Mouse (Mus musculus) G1E-ER4 (cell line): ENCODE results near the gene Erbb3. TPM values are rescaled to one million over a fixed set of nuclear protein-coding genes. Genes with fewer than 3 reads are reported as not detected.

Experiments
- GATA1 ChIP-seq: IDR thresholded peaks from one replicate; pipeline ENCODE4 v1.8.0; 2012; ENCODE audit warnings: low read length, inconsistent platforms
- polyA plus RNA-seq: library from polyadenylated mRNA; stranded (reverse); fragments of >175 nt; gene quantifications from 2 replicates; pipeline ENCODE4 v1.2.3, GENCODE M21; 2012

Gene Erbb3
- polyA plus RNA-seq, 1 experiment = 0.39 TPM

- TF ChIP-seq GATA1 = no peak
These were observed 51.0 kb downstream of the Erbb3 start for GRCm38 (mm10) chr10:128538340-128538870.

GRCm38 (mm10) chr10:128536266-128536940, 53.0 kb downstream of the Erbb3 start:
- TF ChIP-seq GATA1 = no peak

GRCm38 (mm10) chr10:128535624-128536265, 53.7 kb downstream of the Erbb3 start:
- TF ChIP-seq GATA1 = no peak

GRCm38 (mm10) chr10:128535206-128535605, 54.2 kb downstream of the Erbb3 start:
- no peak for TF ChIP-seq GATA1

GRCm38 (mm10) chr10:128526366-128527356, 62.8 kb downstream of the Erbb3 start:
- no peak for TF ChIP-seq GATA1

GRCm38 (mm10) chr10:128525671-128526308, 63.7 kb downstream of the Erbb3 start, which contains the start of gene Esyt1:
Gene Esyt1 (minus strand): TSS chr10:128525871.
- no peak for TF ChIP-seq GATA1

- TF ChIP-seq GATA1 = no peak
These were observed 64.5 kb downstream of the Erbb3 start for GRCm38 (mm10) chr10:128524732-128525662.

GRCm38 (mm10) chr10:128524111-128524731, 65.2 kb downstream of the Erbb3 start:
- no peak for TF ChIP-seq GATA1

GRCm38 (mm10) chr10:128522351-128522750, 67.1 kb downstream of the Erbb3 start:
- TF ChIP-seq GATA1 = no peak

GRCm38 (mm10) chr10:128520591-128520990, 68.9 kb downstream of the Erbb3 start:
- TF ChIP-seq GATA1 = no peak

- TF ChIP-seq GATA1 = no peak
These were observed 70.6 kb downstream of the Erbb3 start for GRCm38 (mm10) chr10:128518833-128519232.

Other genes starting within 250 kb of the Erbb3 start
- 8.7 and 15.8 TPM in 2 replicates for gene Coq10a, start 220.7 kb downstream of the Erbb3 start, polyA plus RNA-seq
- gene Ankrd52, start 212.5 kb downstream of the Erbb3 start, polyA plus RNA-seq = 79.7 and 85.8 TPM in 2 replicates
- not detected in 2 replicates for gene Slc39a5, start 188.4 kb downstream of the Erbb3 start, polyA plus RNA-seq
- gene Nabp2, start 178.2 kb downstream of the Erbb3 start, polyA plus RNA-seq = 226 and 249 TPM in 2 replicates
- 11.6 and 14.5 TPM in 2 replicates for gene Rnf41, start 178.0 kb downstream of the Erbb3 start, polyA plus RNA-seq
- gene Smarcc2, start 130.4 kb downstream of the Erbb3 start, polyA plus RNA-seq = 158 and 204 TPM in 2 replicates
- 221 and 292 TPM in 2 replicates for gene Myl6, start 95.5 kb downstream of the Erbb3 start, polyA plus RNA-seq
- gene Myl6b, start 91.0 kb downstream of the Erbb3 start, polyA plus RNA-seq = 18.5 and 18.8 TPM in 2 replicates
- 77.9 and 92.1 TPM in 2 replicates for gene Esyt1, start 63.8 kb downstream of the Erbb3 start, polyA plus RNA-seq
- gene Zc3h10, start 41.9 kb downstream of the Erbb3 start, polyA plus RNA-seq = 18.8 and 21.2 TPM in 2 replicates
- gene Rpl41, start 40.3 kb downstream of the Erbb3 start, polyA plus RNA-seq = 8,707 and 11,892 TPM in 2 replicates
- 631 and 749 TPM in 2 replicates for gene Pa2g4, start 23.7 kb downstream of the Erbb3 start, polyA plus RNA-seq
- 1,312 and 5,477 TPM in 2 replicates for gene Rps26, start 37.1 kb upstream of the Erbb3 start, polyA plus RNA-seq
- gene Ikzf4, start 56.3 kb upstream of the Erbb3 start, polyA plus RNA-seq = 2.7 and 3.6 TPM in 2 replicates
- gene Suox, start 84.4 kb upstream of the Erbb3 start, polyA plus RNA-seq = 0.66 and 0.90 TPM in 2 replicates
- gene Rab5b, start 106.6 kb upstream of the Erbb3 start, polyA plus RNA-seq = 14.3 and 19.7 TPM in 2 replicates
- gene Pmel, start 114.5 kb upstream of the Erbb3 start, polyA plus RNA-seq = 0.10 and 0.18 TPM in 2 replicates
- 21.0 and 30.8 TPM in 2 replicates for gene Cdk2, start 115.4 kb upstream of the Erbb3 start, polyA plus RNA-seq
- gene Dgka, start 155.2 kb upstream of the Erbb3 start, polyA plus RNA-seq = 0.12 TPM in 2 replicates
- 166 TPM in 2 replicates for gene Pym1, start 158.2 kb upstream of the Erbb3 start, polyA plus RNA-seq
- gene Mmp19, start 201.3 kb upstream of the Erbb3 start, polyA plus RNA-seq = 0.02 TPM in 1 of 2 replicates, not detected in the other
- 9.6 and 12.6 TPM in 2 replicates for gene Dnajc14, start 214.4 kb upstream of the Erbb3 start, polyA plus RNA-seq
- 1.2 and 1.6 TPM in 2 replicates for gene Tmem198b, start 214.7 kb upstream of the Erbb3 start, polyA plus RNA-seq
- gene Sarnp, start 227.7 kb upstream of the Erbb3 start, polyA plus RNA-seq = 4.5 and 7.1 TPM in 2 replicates
- gene Ormdl2, start 232.0 kb upstream of the Erbb3 start, polyA plus RNA-seq = 16.4 and 19.8 TPM in 2 replicates